Mouse (Mus musculus): ENCODE results near the gene Exoc1.

Gene Exoc1

DNA sequence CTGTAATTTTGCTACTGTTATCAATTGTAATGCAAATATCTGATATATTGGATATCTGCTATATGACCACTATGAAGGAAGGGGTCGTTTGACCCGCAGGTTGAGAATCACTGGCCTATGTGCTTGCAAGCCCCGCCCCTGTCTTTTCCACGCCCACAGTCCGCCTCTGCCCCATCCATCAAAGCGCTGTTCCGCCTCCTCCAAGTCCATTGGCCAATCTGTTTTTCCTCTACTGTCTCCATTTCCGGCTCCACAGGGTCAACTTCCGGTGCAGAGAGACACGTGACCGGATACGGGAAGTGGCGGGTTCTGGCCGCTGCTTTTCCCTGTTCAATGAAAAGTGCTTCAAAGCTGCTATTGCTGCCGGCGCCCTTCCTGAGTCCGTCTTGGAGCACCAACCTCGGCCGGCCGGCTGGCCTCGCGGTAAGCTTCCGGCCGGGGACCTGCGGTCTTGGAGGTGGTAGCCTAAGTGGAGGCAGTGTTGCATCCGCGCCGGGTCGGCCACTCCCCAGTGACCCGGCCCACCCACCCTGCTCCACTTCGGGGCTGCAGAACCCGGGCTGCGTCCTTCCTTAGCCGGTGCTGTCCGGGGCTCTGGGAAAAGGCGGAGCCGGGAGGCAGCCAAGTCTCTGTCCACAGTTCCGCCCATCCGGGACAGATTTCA lies at the start of gene Exoc1:
Gene Exoc1 (plus strand): TSS at position 272 of the 664 bp plus-strand sequence.
- peak; percentile 92 to 94 for DNase-seq (ENCODE audit: low spot score in 2 of 2)

DNA sequence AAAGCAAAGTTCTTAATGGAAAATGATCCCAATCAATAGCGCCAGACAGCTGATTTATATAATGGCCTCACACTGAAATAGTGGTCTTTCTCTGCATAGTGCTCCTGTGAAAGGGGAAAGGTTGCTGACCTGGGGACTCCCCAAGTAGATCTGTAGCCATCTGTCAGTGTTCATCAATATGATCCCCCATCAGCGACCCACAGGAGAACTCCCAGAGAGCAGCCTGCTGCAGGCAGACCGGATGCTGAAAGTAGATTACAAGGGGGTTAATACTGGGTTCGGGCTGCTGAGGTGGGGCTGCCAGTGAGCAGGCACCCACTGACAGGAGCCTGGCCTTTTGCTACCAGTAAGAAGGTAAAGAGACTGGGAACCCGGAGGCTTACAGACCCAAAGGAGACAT lies 45.3 kb upstream of the Exoc1 start, which contains the start of gene Gm7271:
Gene Gm7271 (plus strand): TSS at position 230 of the 400 bp plus-strand sequence.
- DNase-seq (ENCODE audit: low spot score in 2 of 2), result no peak

DNA sequence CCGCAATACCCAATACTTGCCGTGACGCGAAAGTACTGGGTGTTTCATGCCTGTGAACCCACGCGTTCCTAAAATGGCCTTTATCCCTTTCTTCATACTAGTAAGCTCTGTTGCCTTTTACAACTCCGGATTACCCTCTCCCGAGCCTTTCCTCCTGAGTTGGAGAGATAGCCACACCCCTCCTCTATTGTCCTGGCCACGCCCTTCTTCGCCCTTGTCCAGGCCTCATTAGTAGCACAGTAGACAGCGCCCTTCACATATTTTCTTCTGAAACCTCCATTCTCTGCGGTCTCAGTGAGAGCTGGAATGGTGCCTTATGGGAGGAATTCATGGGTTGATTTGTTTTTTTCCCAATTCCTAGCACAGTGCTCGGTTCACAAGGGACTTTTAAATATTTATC lies 34.0 kb upstream of the Exoc1 start:
- DNase-seq (ENCODE audit: low spot score in 2 of 2), result no peak

DNA sequence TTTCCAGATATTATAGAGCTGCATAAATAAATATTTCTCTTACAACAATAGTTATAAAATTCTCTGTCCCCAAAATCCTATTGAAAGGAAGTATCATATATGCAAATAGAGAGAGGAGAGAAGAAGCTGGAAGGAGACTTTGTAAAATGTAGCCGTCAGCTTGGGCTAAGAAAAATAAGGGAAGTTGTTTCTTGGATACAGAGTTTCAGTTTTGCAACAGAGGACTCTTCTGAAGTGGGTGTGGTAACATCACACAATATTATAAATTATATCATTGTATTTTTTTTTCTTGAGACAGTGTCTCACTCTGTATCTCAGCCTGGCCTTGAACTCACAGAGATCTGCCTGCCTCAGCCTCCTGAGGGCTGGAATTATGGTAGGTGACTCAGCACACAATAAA lies 6.7 kb upstream of the Exoc1 start:
- no peak for DNase-seq (ENCODE audit: low spot score in 2 of 2)

DNA sequence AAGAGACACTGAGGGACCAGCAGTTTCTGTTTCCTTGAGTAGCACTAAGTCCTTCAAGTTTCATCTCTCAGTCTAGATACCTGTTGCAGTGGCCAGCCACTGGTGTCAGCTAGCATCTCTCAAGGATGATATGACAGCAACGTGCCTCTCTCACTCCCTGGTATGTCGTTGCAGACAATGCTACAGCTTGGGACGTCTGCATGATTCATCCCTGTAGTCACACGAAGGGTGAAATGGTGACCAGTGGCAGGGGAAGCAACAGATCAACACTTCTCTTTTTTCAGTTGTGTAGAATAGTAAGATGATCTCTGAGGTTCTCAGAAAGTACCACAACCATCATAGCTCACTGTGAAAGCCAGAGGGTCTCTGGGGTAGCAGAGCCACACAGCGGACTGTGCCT lies 4.5 kb upstream of the Exoc1 start:
- no peak for DNase-seq (ENCODE audit: low spot score in 2 of 2)

DNA sequence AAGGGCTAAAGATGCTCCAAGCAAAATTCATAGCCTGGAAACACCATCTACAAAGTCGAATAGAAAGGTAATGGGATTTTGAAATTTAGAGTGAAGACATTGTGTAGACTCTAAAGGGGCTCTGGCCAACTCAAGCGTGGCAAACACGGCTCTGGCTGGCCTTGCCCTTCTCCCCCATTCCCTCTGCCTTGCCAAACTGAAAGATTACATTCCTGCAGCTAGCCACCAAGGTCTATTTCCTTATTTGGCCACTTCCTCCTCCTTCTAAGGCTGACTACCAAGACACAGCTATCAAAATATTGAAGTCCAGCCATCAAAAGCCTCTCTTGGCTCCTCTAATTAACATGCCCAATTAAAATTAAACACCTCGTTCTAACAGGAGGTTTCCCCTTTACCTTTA lies 4.0 kb upstream of the Exoc1 start:
- no peak for DNase-seq (ENCODE audit: low spot score in 2 of 2)

DNA sequence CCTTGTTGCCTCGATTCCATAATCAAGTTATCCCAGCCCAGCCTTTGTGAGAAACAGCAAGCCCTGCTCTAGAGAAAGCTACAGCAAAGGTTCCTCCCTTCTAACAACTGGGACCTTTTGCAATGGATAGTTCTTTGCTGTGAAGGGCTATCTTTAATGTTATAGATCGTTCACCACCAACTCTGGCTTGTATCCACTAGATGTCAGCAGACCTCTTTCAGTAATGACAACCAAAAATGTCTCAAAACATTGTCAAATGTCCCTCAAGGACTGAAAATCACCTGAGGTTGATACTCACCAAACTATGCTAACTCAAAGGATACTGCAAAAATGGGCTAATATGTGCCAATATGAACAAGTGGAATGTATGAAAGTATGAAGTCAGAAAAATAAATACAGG lies 3.3 kb upstream of the Exoc1 start:
- DNase-seq (ENCODE audit: low spot score in 2 of 2), result no peak

DNA sequence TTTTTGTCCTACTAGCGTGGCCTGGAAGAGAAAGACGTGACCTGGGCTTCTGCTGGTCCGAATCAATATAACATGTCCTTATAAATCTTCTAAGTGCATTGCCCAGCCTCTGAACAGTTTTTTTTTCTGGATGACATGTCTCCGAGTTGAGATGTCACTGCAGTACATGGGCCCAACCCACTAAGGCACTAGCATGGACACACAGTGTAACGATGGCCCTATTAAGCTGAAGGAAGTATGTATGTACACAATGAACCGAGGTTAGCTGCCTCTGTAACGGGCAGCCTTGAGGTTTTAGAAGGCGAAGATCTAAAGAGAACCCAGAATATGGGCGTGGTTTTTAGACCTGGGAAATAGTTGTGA lies 574 bp downstream of the Exoc1 start:
- DNase-seq (ENCODE audit: low spot score in 2 of 2), result no peak

DNA sequence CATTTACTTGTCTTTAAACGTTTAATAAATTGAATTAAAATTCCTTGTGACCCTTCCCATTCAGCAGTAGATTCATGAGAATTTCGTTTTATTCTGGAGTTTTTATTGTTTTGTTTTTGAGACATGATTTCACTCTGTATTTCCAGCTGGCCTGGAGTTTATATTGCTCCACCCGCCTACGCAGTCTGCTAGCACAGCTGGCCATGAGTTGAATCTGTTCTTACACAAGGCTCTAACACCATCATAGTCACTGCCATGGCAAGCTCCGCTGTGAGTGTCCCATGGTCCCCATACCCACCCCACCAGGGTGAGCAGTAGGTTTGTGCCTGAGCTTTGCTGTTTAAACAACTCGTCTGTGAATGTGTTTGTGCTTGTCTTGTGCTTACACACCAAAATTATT lies 4.1 kb downstream of the Exoc1 start:
- DNase-seq (ENCODE audit: low spot score in 2 of 2), result no peak

DNA sequence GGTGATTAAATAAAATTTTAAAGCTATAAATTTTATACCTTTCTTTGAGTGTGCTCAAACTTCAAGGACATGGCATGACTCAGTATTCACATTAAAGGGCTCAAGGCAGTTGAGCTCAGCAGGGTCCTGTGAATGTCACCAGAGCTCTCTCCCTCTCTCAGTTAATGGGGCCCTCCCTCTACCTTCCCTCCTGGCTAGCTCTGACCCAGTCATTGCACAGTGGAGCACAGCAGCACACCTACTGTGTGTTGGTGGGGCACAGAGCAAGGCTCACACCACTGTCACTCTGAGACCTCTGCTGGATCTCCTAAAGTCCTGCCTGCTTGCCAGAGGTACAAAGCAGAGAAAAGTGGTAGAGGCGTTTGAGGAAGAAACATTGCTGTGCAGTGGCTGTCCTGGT lies 7.1 kb downstream of the Exoc1 start:
- DNase-seq (ENCODE audit: low spot score in 2 of 2), result no peak

DNA sequence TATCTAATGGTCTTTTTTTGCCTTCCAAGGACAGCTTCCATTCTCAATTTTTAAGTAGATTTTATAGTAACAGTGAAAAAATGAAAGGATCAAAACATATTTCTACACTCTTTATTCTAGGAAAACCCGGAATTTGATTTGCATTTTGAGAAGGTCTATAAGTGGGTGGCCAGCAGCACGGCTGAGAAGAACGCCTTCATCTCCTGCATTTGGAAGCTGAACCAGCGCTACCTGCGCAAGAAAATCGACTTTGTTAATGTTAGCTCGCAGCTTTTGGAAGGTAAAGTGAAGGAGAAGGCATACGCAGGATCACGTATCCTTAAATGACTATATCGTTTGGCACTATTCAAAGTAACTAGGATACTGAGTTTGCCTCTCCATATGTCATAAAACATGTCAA lies 8.5 kb downstream of the Exoc1 start:
- no peak for DNase-seq (ENCODE audit: low spot score in 2 of 2)

DNA sequence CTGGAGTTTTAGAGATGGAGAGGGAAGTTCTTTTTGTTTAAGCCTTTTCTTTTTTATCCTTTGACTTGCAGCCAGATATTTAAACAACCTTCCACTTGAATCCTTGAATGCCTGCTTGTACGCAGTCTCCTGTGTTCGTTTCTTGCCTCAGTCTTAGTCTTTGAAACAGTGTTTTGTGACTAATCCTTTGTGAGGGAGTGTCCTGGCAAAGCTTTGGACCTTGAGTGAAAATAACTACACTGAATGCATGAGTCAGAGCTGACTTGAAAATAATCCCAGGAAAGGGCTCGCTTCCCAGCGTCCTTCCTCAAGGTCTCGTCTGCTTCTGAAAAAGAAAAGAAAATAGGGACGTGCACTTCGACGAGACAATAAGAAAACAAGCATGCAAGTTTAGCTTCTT lies 11.1 kb downstream of the Exoc1 start:
- DNase-seq (ENCODE audit: low spot score in 2 of 2), result no peak

DNA sequence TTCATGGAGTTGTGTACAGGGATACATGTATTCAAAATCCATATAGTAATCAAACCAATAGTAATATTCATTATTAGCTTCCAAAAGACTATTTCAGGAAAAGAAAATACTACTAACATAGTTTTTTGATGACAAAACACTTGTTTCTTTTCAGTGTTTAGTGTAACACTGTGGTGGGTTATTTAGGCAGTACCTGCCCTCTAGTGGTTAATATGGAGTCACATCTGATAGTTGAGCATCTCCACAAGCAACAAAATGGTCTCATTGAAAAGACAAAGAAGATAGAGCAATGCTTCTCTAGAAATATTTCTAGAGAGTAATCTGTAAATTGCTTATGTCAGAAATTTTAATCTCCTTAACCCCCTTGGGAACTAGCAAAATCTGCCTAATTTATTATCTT lies 11.7 kb downstream of the Exoc1 start:
- no peak for DNase-seq (ENCODE audit: low spot score in 2 of 2)

DNA sequence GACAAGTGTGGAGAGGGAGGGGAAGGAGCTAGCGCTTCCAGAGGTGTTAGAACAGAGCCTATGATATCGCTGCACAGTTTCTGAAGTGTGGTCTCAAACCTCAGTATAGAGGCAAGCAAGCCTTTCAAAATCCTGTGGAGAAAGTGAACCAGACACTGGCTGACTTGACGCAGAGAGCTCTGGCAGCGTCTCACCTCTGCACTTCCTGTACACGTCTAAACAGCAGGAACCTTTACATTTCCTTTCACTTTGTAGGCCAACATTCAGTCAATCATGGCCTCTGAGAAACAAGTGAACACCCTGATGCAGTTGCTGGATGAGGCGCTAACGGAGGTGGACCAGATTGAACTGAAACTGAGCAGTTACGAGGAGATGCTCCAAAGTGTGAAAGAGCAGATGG lies 14.1 kb downstream of the Exoc1 start:
- DNase-seq (ENCODE audit: low spot score in 2 of 2), result no peak

DNA sequence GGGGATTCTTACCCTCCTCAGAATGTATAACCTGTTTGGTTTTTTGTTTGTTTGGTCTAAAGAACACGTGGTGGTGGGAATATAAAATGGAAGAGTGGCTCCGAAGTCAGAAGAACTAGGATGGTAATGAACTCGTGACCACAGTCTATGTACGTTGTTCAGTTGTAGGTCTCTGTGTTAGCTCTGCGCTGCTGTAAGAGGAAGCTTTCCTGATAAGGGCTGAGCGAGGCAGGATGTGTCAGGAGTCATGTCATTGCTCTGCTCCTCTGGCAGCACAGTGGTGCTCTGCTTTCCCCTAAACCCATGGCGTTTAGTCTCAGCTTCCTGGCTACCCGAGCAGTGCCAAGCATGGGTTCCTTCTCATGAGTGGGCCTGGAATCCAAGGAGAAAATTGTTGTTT lies 21.3 kb downstream of the Exoc1 start:
- DNase-seq (ENCODE audit: low spot score in 2 of 2), result no peak

DNA sequence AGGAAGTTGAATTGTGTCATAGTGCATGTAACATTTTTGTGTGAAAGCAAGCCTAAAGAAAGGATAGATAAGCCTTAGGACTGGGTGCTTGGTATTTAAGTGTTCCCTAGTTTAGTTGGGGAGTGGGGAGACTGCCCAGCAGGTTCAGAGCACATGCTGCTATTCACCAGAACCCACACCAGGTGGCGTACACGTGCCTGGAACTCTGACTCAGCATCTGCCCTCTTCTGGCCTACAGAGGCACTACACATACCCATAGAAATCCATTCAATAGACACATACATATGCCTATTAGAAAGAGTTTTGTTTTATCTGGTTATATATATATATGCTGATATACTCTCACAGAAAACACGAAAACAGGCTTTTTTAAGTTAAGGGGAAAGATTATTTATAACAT lies 36.2 kb downstream of the Exoc1 start:
- peak; percentile 62 to 64 for DNase-seq (ENCODE audit: low spot score in 2 of 2)

DNA sequence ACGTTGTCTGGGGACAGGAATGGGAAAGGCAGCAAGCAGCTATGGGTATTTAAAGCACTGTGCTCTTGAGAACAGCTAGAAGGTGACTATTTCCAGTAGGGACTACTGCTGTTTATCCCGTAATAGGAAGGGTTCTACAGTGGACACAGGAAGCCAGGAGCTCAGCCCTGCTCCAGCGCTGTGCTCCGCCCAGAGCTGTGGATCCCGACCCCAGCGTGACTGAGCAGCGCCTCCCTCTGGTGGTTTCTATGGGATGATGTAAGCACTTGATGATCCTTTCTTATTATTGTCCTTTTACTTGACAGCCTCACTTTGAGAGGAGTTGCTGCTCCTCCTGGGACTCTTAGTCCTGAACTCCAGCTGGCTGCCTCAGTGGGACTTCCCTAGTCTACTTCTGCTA lies 45.1 kb downstream of the Exoc1 start:
- no peak for DNase-seq (ENCODE audit: low spot score in 2 of 2)

DNA sequence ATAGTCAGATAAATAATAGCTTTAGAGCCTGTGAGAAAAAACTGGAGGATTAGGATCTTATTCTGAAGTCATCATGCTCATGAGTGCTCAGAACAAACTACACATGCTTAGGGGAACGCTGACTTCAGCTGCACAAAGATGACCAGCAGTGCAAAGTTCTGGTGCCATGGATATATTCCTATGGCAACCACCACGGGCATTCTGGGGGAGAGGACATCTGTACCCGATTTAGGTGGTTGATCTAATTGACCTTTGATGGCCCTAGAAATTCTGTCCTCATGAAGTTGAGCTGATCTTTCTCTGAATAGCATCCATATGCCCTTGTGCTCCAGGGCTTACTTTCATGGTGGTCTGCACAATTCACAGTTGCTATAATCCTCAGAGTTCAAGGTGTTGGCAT lies 47.9 kb downstream of the Exoc1 start:
- no peak for DNase-seq (ENCODE audit: low spot score in 2 of 2)

DNA sequence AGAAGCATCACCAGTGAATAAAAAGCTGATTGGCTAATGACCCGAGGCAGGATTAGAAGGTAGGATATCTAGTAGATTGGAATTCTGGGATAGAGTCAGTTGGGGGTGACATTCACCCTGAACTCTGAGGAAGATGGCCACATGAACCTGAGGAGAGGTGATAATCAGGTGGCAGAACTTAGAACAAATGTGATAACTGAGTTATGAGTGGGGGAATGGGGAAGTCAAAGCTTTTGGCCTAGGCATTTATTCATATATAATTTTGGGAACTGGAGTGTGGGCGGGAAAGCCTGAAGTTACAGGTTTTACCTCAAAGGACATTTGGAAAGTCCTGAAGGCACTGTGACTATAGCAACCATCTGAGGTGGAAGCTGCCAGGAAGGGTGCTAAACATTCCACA lies 56.3 kb downstream of the Exoc1 start:
- DNase-seq (ENCODE audit: low spot score in 2 of 2), result no peak

DNA sequence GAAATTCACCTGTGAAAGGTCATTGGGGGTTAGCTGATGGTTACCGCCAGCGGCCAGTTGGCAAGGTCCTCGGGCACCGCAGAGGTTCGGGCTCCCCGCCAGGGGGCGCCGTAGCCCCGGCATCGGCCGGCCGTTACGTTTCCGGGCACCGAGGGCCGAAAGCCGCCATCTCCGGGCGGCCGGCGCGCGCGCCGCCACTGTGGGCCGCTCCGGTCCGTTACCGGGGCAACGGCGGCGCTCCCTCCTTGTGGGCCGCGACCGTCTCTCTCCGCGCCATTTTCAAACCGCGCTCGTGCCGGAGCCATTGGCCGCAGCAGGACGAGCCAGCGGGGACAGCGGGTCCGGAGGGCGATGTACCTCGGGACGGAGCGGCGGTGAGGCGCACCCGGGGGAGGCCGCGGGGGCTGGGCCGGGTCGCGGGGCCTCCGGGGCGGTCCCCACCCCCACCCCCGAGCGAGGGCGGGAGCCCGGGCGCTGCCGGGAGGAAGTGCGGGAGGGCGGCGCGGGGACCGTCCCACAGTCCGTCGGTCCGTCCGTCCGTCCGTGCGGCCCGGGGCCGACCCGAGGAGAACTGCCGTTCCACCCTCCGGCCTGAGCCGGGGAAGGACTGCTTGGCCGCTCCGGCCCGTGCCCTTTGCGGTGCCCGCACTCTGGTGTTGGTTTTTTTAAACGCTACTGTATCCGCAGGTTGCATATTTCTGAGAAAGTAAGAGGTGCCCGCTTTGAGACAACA lies 59.6 kb downstream of the Exoc1 start, which contains the start of gene Cep135:
Gene Cep135 (plus strand): TSS at position 148 of the 733 bp plus-strand sequence.
- DNase-seq (ENCODE audit: low spot score in 2 of 2), result peak; percentile 84

DNA sequence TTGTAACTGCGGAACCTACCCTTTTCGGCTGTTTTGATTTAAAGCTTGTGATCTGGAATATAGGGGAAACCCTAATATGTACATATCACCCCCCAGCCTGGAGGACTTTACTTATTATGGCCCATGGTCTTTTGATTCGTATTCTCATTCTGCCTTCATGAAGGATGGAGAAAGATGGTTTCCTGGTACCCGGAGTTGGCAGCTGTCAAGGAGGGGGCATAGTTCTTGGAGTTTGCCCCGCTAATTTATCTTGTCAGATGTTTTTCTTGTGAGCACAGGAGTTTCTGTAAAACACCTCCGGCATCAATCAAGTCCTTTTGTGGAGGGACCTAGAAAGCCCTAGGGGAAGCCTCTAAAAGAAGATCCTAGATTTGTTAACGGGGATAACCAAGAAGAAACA lies 60.2 kb downstream of the Exoc1 start:
- no peak for DNase-seq (ENCODE audit: low spot score in 2 of 2)

DNA sequence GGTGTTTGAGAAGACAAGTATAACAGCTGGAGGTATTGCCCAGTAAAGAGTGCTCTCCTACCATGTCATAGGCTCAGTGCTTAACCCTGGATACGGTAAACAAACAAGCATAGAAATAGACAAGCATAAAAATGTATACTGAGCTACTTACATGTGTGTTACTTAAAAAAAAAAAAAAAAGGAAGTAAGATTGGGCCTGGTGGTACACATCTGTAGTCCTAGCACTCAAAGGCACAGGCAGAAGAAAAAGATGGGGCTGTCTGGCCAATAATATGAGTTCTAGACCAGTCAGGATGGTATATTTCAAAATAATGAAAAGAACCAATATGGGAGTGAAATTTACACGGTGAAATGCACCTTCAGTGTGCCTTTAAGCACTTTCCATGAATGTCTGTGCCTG lies 60.9 kb downstream of the Exoc1 start:
- no peak for DNase-seq (ENCODE audit: low spot score in 2 of 2)

DNA sequence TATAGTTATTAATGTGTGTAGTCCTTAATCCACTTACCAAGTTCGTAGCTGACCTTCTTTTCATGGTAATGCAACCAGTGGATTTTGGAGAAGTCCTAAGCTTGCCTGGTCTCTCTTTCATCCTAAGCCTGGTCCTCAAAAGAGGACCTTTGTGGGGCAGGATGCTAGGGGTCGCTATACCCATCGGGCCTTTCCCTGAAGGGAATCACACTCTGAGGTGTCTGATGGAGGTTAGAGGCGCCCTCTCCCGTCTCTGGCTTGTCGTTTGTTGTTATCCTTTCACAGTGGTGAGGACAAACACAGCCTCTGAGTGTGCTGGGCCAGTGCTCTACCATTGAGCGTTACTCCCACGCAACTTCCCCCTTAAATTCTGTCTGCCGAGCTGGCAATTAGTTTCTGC lies 62.8 kb downstream of the Exoc1 start:
- DNase-seq (ENCODE audit: low spot score in 2 of 2), result no peak
